Mouse (Mus musculus) activated CD4-positive, CD25-positive, alpha-beta regulatory T cell, adult 4 months (primary cell): ENCODE measurements around the gene Pla2g4d. TPM values are rescaled to one million over a fixed set of nuclear protein-coding genes. Genes with fewer than 3 reads are reported as not detected.
"Not testable (repeated sequence)": the region's sequence is repeated elsewhere in the genome, so short reads cannot be mapped to it uniquely, and the experiment has no call there.

Experiments
- ATAC-seq: one replicate; pipeline ENCODE4 v1.8.0; 2017
- polyA plus RNA-seq, 2 experiments: library from polyadenylated mRNA; unstranded; fragments of 100-300 nt; shearing (Covaris generic); gene quantifications; one replicate each; pipeline ENCODE4 v1.2.1; 2017

The Pla2g4d gene
- polyA plus RNA-seq, 2 experiments from 2014 or later = not detected

GRCm38 (mm10) chr2:120256259-120256658 lies 32.7 kb downstream of the Pla2g4d start:
- ATAC-seq = no peak

- ATAC-seq = no peak
These were observed 36.4 kb downstream of the Pla2g4d start for GRCm38 (mm10) chr2:120252644-120253043.

GRCm38 (mm10) chr2:120245421-120246016 lies 43.5 kb downstream of the Pla2g4d start:
- no peak for ATAC-seq

- no peak for ATAC-seq
These were observed 44.1 kb downstream of the Pla2g4d start, which contains the start of gene Pla2g4e for GRCm38 (mm10) chr2:120244679-120245420. Gene Pla2g4e (minus strand): TSS chr2:120245335.

- ATAC-seq = no peak
These were observed 45.0 kb downstream of the Pla2g4d start for GRCm38 (mm10) chr2:120243995-120244394.

- no peak for ATAC-seq
These were observed 46.1 kb downstream of the Pla2g4d start for GRCm38 (mm10) chr2:120242791-120243467.

- ATAC-seq = not testable (repeated sequence)
These were observed 50.3 kb downstream of the Pla2g4d start for GRCm38 (mm10) chr2:120238733-120239132.

- no peak for ATAC-seq
These were observed 51.2 kb downstream of the Pla2g4d start for GRCm38 (mm10) chr2:120237784-120238183.

GRCm38 (mm10) chr2:120235947-120236640 lies 52.9 kb downstream of the Pla2g4d start:
- no peak for ATAC-seq

- no peak for ATAC-seq
These were observed 53.6 kb downstream of the Pla2g4d start for GRCm38 (mm10) chr2:120235381-120235780.

GRCm38 (mm10) chr2:120231642-120232041 lies 57.4 kb downstream of the Pla2g4d start:
- ATAC-seq = no peak

Other genes starting within 250 kb of the Pla2g4d start
- gene Ehd4, start 134.6 kb downstream of the Pla2g4d start, polyA plus RNA-seq = 1 to 10 TPM; 7.2 to 9.1 TPM
- gene Pla2g4e, start 43.9 kb downstream of the Pla2g4d start, polyA plus RNA-seq = under 1 TPM in 1 of 2 experiments, not detected in 1; 0.07 TPM
- 1 to 10 TPM; 1.7 to 2.9 TPM for gene Pla2g4f, start 25.0 kb upstream of the Pla2g4d start, polyA plus RNA-seq
- gene Vps39, start 63.9 kb upstream of the Pla2g4d start, polyA plus RNA-seq = 10 to 100 TPM; 17.8 to 20.9 TPM
- gene Ganc, start 114.7 kb upstream of the Pla2g4d start, polyA plus RNA-seq = 10 to 100 TPM; 17.6 to 21.6 TPM
- gene Tmem87a, start 114.9 kb upstream of the Pla2g4d start, polyA plus RNA-seq = 10 to 100 TPM; 17.9 to 28.6 TPM
- 10 to 100 TPM; 32.1 to 37.2 TPM for gene Capn3, start 166.8 kb upstream of the Pla2g4d start, polyA plus RNA-seq